Mouse (Mus musculus) olfactory bulb, adult 2 months (tissue): Measurements from ENCODE around the gene Csnk1g2.

ENCODE experiments used
- CTCF ChIP-seq: fragments of 200-500 bp; IDR thresholded peaks from 2 replicates; pipeline ENCODE4 v1.5.1; 2012; ENCODE audit warnings: low read depth, mild to moderate bottlenecking, low read length, moderate library complexity; ENCODE audit not compliant: insufficient read depth
- POLR2A ChIP-seq: fragments of 200-500 bp; IDR thresholded peaks from 2 replicates; pipeline ENCODE4 v1.6.1; 2012; ENCODE audit warnings: mild to moderate bottlenecking, low read depth, low read length, moderate library complexity; ENCODE audit not compliant: insufficient read depth

GRCm38 (mm10) chr10:80679556-80680259 lies 57.1 kb downstream of the Csnk1g2 start:
- TF ChIP-seq CTCF (no peak), POLR2A (no peak)
